Comparison of ENCODE assay signal across 23 mouse cellular contexts in the genomic region with DNA sequence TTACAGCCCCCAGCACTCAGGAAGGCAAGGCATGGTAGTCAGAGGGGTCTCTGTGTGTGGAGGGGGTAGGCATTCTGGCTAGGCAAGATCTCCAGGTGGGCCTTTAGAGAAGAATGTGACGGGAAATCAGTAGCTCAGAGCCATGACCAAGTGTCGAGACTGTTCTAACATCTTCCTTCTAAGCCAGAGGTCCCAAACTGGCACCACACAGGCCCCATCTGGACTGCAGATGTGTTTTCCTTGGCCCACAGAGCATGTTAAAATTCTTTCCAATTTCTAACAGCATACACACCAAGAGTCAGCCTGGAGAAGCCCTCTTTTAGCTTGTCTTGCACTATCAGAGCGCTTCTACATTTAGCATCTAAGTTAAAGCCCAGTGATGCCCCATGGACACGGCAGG.
A peak's percentile ranks its signal among the peaks of the same experiment; 100 is the strongest.
DNase-seq lines count a peak whose midpoint lies in the region; ATAC-seq and TF ChIP-seq lines count a peak whose summit lies in the region.
"Had no signal": no experiment of that assay in that cellular context is flagged by ENCODE, and none has a peak within 500 bp of the region (broad histone marks: within the 10 kb centered on the region; RNA-seq: fewer than 3 reads in every experiment).

No protein-coding gene starts in this region.

- peaks cover 24% of the 10 kb centered on the region for H3K4me1 ChIP-seq in limb, embryonic 14.5 days (ENCODE audit: control insufficient read depth, insufficient read depth, low read length)
- peaks cover 4% of the 10 kb centered on the region; the same call in 1 of the 2 replicates for H3K4me1 ChIP-seq in midbrain, embryonic 16.5 days (ENCODE audit: control insufficient read depth, insufficient read depth, low read length)
- no peaks in the 10 kb centered on the region for H3K4me1 ChIP-seq in intestine, postnatal 0 days (replicated peaks; ENCODE audit: control insufficient read depth, insufficient read depth, low read length)
- no peaks in the 10 kb centered on the region for H3K4me1 ChIP-seq in forebrain, postnatal 0 days (ENCODE audit: insufficient read depth)
- H3K4me1 ChIP-seq: hindbrain, embryonic 10.5 days; intestine, embryonic 15.5 days had no signal

- peak overlapping the region; percentile 69 for H3K27ac ChIP-seq in limb, embryonic 14.5 days (replicated peaks; ENCODE audit: low read depth, low read length)
- no peak overlapping the region for H3K27ac ChIP-seq in midbrain, embryonic 16.5 days (ENCODE audit: low read length)
- H3K27ac ChIP-seq in intestine, postnatal 0 days (ENCODE audit: low read depth, low read length) = no peak overlapping the region
- H3K27ac ChIP-seq in forebrain, postnatal 0 days (ENCODE audit: low read depth, low read length) = no peak overlapping the region
- H3K27ac ChIP-seq: forebrain, embryonic 10.5 days; hindbrain, embryonic 10.5 days; intestine, embryonic 15.5 days; layer of hippocampus, adult 2 months had no signal

- no peak for TF ChIP-seq POLR2A in limb, embryonic 14.5 days (IDR thresholded peaks at IDR 0.05; ENCODE audit: borderline replicate concordance, extremely low read depth, insufficient read depth, insufficient read length)

- no peak overlapping the region for H3K4me3 ChIP-seq in limb, embryonic 14.5 days (replicated peaks; ENCODE audit: low read length)
- no peak overlapping the region for H3K4me3 ChIP-seq in midbrain, embryonic 16.5 days (ENCODE audit: low read depth, low read length)
- H3K4me3 ChIP-seq in intestine, postnatal 0 days (ENCODE audit: low read depth, low read length) = no peak overlapping the region
- H3K4me3 ChIP-seq in forebrain, postnatal 0 days (ENCODE audit: low read depth, low read length) = no peak overlapping the region
- H3K4me3 ChIP-seq: forebrain, embryonic 10.5 days; heart, embryonic 12.5 days; hindbrain, embryonic 10.5 days; intestine, embryonic 15.5 days; layer of hippocampus, adult 2 months had no signal

- no peaks in the 10 kb centered on the region for H3K27me3 ChIP-seq in limb, embryonic 14.5 days (ENCODE audit: control insufficient read depth, insufficient read depth, low read length)
- H3K27me3 ChIP-seq in midbrain, embryonic 16.5 days (ENCODE audit: control insufficient read depth, insufficient read depth, low read depth, low read length) = no peaks in the 10 kb centered on the region
- H3K27me3 ChIP-seq in intestine, postnatal 0 days (replicated peaks; ENCODE audit: control insufficient read depth, insufficient read depth, low read length) = no peaks in the 10 kb centered on the region; the same call in 1 of the 2 replicates
- H3K27me3 ChIP-seq in forebrain, postnatal 0 days (ENCODE audit: insufficient read depth, low read length) = no peaks in the 10 kb centered on the region
- H3K27me3 ChIP-seq: heart, embryonic 12.5 days; intestine, embryonic 15.5 days had no signal

- ATAC-seq in limb, embryonic 14.5 days (ENCODE audit: low FRiP score, low read depth) = peak; percentile 76
- no peak for ATAC-seq in midbrain, embryonic 16.5 days
- ATAC-seq in intestine, postnatal 0 days = no peak
- no peak for ATAC-seq in forebrain, postnatal 0 days
- ATAC-seq: hindbrain, embryonic 16.5 days; intestine, embryonic 15.5 days; liver, postnatal 0 days; lung, postnatal 0 days had no signal

- H3K36me3 ChIP-seq in limb, embryonic 14.5 days (ENCODE audit: control insufficient read depth, insufficient read depth, low read length) = no peaks in the 10 kb centered on the region
- H3K36me3 ChIP-seq in midbrain, embryonic 16.5 days (ENCODE audit: control insufficient read depth, insufficient read depth, low read length) = no peaks in the 10 kb centered on the region
- no peaks in the 10 kb centered on the region for H3K36me3 ChIP-seq in intestine, postnatal 0 days (ENCODE audit: control insufficient read depth, insufficient read depth)
- no peaks in the 10 kb centered on the region for H3K36me3 ChIP-seq in forebrain, postnatal 0 days (ENCODE audit: insufficient read depth)
- H3K36me3 ChIP-seq: forebrain, embryonic 10.5 days; heart, embryonic 12.5 days; hindbrain, embryonic 10.5 days; intestine, embryonic 15.5 days had no signal

- no peak overlapping the region for H3K4me2 ChIP-seq in limb, embryonic 14.5 days (replicated peaks; ENCODE audit: low read depth, low read length, severe bottlenecking)
- H3K4me2 ChIP-seq in midbrain, embryonic 16.5 days (ENCODE audit: low read length) = no peak overlapping the region
- no peak overlapping the region for H3K4me2 ChIP-seq in intestine, postnatal 0 days (replicated peaks; ENCODE audit: low read depth)
- H3K4me2 ChIP-seq in forebrain, postnatal 0 days (ENCODE audit: low read depth) = no peak overlapping the region
- H3K4me2 ChIP-seq: heart, embryonic 12.5 days; intestine, embryonic 15.5 days; liver, embryonic 11.5 days; midbrain, embryonic 11.5 days had no signal

- WGBS in limb, embryonic 14.5 days = 38% methylated on average over 4 of the region's 4 CpGs
- WGBS in midbrain, embryonic 16.5 days = 93% methylated on average over 4 of the region's 4 CpGs
- 84% methylated on average over 4 of the region's 4 CpGs for WGBS in intestine, postnatal 0 days
- WGBS in forebrain, postnatal 0 days = 78% methylated on average over 4 of the region's 4 CpGs

- no peaks in the 10 kb centered on the region for H3K9me3 ChIP-seq in limb, embryonic 14.5 days (ENCODE audit: control insufficient read depth, low read length)
- H3K9me3 ChIP-seq in midbrain, embryonic 16.5 days (replicated peaks; ENCODE audit: control insufficient read depth, low read length, poor library complexity, severe bottlenecking) = no peaks in the 10 kb centered on the region
- H3K9me3 ChIP-seq in intestine, postnatal 0 days (ENCODE audit: control insufficient read depth) = no peaks in the 10 kb centered on the region
- no peaks in the 10 kb centered on the region for H3K9me3 ChIP-seq in forebrain, postnatal 0 days (ENCODE audit: low read length)
- H3K9me3 ChIP-seq: forebrain, embryonic 10.5 days; heart, embryonic 12.5 days; hindbrain, embryonic 10.5 days; intestine, embryonic 15.5 days had no signal

- H3K9ac ChIP-seq in limb, embryonic 14.5 days (ENCODE audit: low read depth, low read length, severe bottlenecking) = no peak overlapping the region
- H3K9ac ChIP-seq in midbrain, embryonic 16.5 days (ENCODE audit: low read depth, low read length) = no peak overlapping the region
- no peak overlapping the region for H3K9ac ChIP-seq in intestine, postnatal 0 days (ENCODE audit: low read depth, low read length)
- no peak overlapping the region for H3K9ac ChIP-seq in forebrain, postnatal 0 days
- H3K9ac ChIP-seq: heart, embryonic 12.5 days; intestine, embryonic 15.5 days; liver, postnatal 0 days had no signal

- TF ChIP-seq CTCF in intestine, postnatal 0 days (IDR thresholded peaks at IDR 0.05; ENCODE audit: low read depth) = no peak
- TF ChIP-seq CTCF in forebrain, postnatal 0 days (IDR thresholded peaks at IDR 0.05; ENCODE audit: low read depth) = no peak

- DNase-seq in 3T3-L1 (ENCODE audit: low read depth, low spot score) = peak; percentile 18
- DNase-seq in NIH3T3 (ENCODE audit: low read depth) = peak; percentile 25
- DNase-seq in fibroblast of lung, adult 2 months (ENCODE audit: low read depth) = peak; percentile 36
- peak; percentile 75 for DNase-seq in limb, embryonic 14.5 days (ENCODE audit: low spot score)
- no peak for DNase-seq in forebrain, postnatal 0 days
- DNase-seq: adrenal gland, postnatal 36 days; cerebellum, adult 9-10 months; heart, postnatal 10 days; kidney, postnatal 25 days; liver, postnatal 0 days; right cerebral cortex, postnatal 14 days; thymus, postnatal 25 days had no signal
